Mouse (Mus musculus): ENCODE data around the gene Rab29. TPM values are rescaled to one million over a fixed set of nuclear protein-coding genes. Genes with fewer than 3 reads are reported as not detected.

Gene Rab29
- polyA plus RNA-seq, 1 experiment from 2014 or later: 7.0 TPM

DNA sequence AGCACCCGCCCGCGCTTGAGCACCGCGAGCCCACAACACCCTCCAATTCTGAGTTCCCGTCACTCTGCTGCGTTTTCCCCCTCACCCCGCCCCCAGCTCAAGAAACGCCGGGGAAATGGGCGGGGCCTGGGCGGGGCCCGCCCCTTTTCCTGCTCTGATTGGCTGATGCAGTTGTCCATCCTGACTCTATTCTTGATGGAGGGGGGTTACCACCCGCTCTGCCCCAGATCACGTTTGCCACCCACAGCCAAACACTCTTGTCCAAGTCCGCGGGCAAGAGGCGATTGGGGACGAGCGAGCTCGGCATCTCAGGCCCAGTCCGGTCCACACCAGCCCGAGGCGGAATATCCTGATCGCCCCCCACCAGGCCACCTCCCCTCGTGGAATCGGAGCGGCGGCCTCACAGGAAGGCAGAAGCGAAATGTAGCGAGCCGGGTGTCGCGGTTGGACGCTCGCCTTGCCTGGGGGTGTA is 39.2 kb upstream of the Rab29 start:
- ATAC-seq (ENCODE audit: low FRiP score) (peak; percentile 95), DNase-seq (ENCODE audit: low spot score) (peak; percentile 98)
- Histone ChIP-seq H3K27me3 (ENCODE audit: control insufficient read depth, insufficient read depth, low read length) (no peaks in the 10 kb centered on the region), H3K27ac (peak overlapping the region; percentile 75), H3K36me3 (replicated peaks; ENCODE audit: control insufficient read depth, insufficient read depth) (peaks cover 7% of the 10 kb centered on the region; the same call in 1 of the 2 replicates), H3K4me1 (replicated peaks; ENCODE audit: control insufficient read depth, insufficient read depth, low read length) (peaks cover 23% of the 10 kb centered on the region), H3K4me2 (replicated peaks) (peak overlapping the region; percentile 68), H3K9ac (peak overlapping the region; percentile 76), H3K9me3 (ENCODE audit: control insufficient read depth, low read length) (no peaks in the 10 kb centered on the region), H3K4me3 (replicated peaks; ENCODE audit: low read length) (peak overlapping the region; percentile 64)
- 0% methylated on average over 36 of the region's 36 CpGs for WGBS

- ATAC-seq (ENCODE audit: low FRiP score) (peak; percentile 55; the same call in 1 of the 2 replicates), DNase-seq (ENCODE audit: low spot score) (peak; percentile 38)
- 2% methylated on average over 22 of the region's 22 CpGs for WGBS
- Histone ChIP-seq H3K4me2 (replicated peaks) (peak overlapping the region; percentile 68), H3K36me3 (replicated peaks; ENCODE audit: control insufficient read depth, insufficient read depth) (peaks cover 7% of the 10 kb centered on the region; the same call in 1 of the 2 replicates), H3K27me3 (ENCODE audit: control insufficient read depth, insufficient read depth, low read length) (no peaks in the 10 kb centered on the region), H3K27ac (peak overlapping the region; percentile 70), H3K9ac (peak overlapping the region; percentile 76), H3K4me3 (replicated peaks; ENCODE audit: low read length) (peak overlapping the region; percentile 64), H3K4me1 (replicated peaks; ENCODE audit: control insufficient read depth, insufficient read depth, low read length) (peaks cover 23% of the 10 kb centered on the region), H3K9me3 (ENCODE audit: control insufficient read depth, low read length) (no peaks in the 10 kb centered on the region)
These were observed 38.5 kb upstream of the Rab29 start for GRCm38 (mm10) chr1:131828297-131829126.

DNA sequence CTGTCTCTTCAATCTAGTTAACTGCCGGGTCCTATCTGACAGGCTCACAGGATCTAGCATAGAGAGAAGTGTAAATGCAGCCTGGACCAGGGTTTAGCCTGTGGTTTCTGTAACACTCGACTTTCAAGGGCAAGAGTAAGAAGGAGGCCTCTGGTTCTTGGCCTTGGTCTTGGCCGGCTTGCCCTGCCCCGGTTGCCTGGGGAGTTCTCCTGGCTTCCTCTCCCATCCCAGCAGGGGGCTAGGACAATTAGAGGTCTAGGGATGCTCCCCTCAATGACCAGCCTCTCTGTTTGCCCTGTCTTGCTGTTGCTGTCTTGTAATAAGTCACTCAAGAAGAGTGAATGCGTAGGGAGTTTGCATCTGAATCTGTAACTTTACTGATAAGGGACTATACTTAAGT is 37.7 kb upstream of the Rab29 start:
- 41% methylated on average over 5 of the region's 5 CpGs for WGBS
- ATAC-seq (ENCODE audit: low FRiP score) (no peak), DNase-seq (ENCODE audit: low spot score) (no peak)
- Histone ChIP-seq H3K4me1 (replicated peaks; ENCODE audit: control insufficient read depth, insufficient read depth, low read length) (peaks cover 23% of the 10 kb centered on the region), H3K27me3 (ENCODE audit: control insufficient read depth, insufficient read depth, low read length) (no peaks in the 10 kb centered on the region), H3K4me2 (replicated peaks) (peak overlapping the region; percentile 68), H3K4me3 (replicated peaks; ENCODE audit: low read length) (peak overlapping the region; percentile 64), H3K9ac (peak overlapping the region; percentile 76), H3K27ac (no peak overlapping the region), H3K36me3 (replicated peaks; ENCODE audit: control insufficient read depth, insufficient read depth) (peaks cover 10% of the 10 kb centered on the region; the same call in 1 of the 2 replicates), H3K9me3 (ENCODE audit: control insufficient read depth, low read length) (no peaks in the 10 kb centered on the region)

DNA sequence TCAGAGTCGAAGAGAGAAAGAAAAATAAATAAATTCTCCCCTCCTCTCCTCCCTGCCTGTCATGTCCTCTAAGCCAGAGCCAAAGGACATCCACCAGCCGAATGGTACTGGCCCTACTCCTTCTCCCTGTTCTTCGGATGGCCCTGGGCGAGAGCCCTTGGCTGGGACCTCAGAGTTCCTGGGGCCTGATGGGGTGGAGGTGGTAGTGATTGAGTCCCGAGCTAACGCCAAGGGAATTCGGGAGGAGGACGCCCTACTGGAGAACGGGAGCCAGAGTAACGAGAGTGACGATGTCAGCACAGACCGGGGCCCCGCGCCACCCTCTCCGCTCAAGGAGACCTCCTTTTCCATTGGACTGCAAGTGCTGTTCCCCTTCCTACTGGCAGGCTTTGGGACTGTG is 36.5 kb upstream of the Rab29 start:
- Histone ChIP-seq H3K4me1 (replicated peaks; ENCODE audit: control insufficient read depth, insufficient read depth, low read length) (peaks cover 23% of the 10 kb centered on the region), H3K9me3 (ENCODE audit: control insufficient read depth, low read length) (no peaks in the 10 kb centered on the region), H3K36me3 (replicated peaks; ENCODE audit: control insufficient read depth, insufficient read depth) (peaks cover 10% of the 10 kb centered on the region; the same call in 1 of the 2 replicates), H3K4me3 (replicated peaks; ENCODE audit: low read length) (no peak overlapping the region), H3K27ac (no peak overlapping the region), H3K9ac (no peak overlapping the region), H3K4me2 (replicated peaks) (peak overlapping the region; percentile 7; the same call in 1 of the 2 replicates), H3K27me3 (ENCODE audit: control insufficient read depth, insufficient read depth, low read length) (no peaks in the 10 kb centered on the region)
- WGBS: 87% methylated on average over 15 of the region's 15 CpGs
- ATAC-seq (ENCODE audit: low FRiP score) (no peak), DNase-seq (ENCODE audit: low spot score) (no peak)

GRCm38 (mm10) chr1:131830971-131831641 is 35.9 kb upstream of the Rab29 start:
- Histone ChIP-seq H3K4me2 (replicated peaks) (peak overlapping the region; percentile 7; the same call in 1 of the 2 replicates), H3K27ac (no peak overlapping the region), H3K4me3 (replicated peaks; ENCODE audit: low read length) (no peak overlapping the region), H3K27me3 (ENCODE audit: control insufficient read depth, insufficient read depth, low read length) (no peaks in the 10 kb centered on the region), H3K9me3 (ENCODE audit: control insufficient read depth, low read length) (no peaks in the 10 kb centered on the region), H3K4me1 (replicated peaks; ENCODE audit: control insufficient read depth, insufficient read depth, low read length) (peaks cover 23% of the 10 kb centered on the region), H3K36me3 (replicated peaks; ENCODE audit: control insufficient read depth, insufficient read depth) (peaks cover 13% of the 10 kb centered on the region; the same call in 1 of the 2 replicates), H3K9ac (0 out of 2 replicates have a peak overlapping the region, but pooled peaks have one; percentile 20)
- no peak for DNase-seq (ENCODE audit: low spot score)
- 81% methylated on average over 8 of the region's 8 CpGs for WGBS
- ATAC-seq (ENCODE audit: low FRiP score): no peak

GRCm38 (mm10) chr1:131837035-131837434 is 30.0 kb upstream of the Rab29 start:
- H3K9me3 ChIP-seq (ENCODE audit: control insufficient read depth, low read length): no peaks in the 10 kb centered on the region
- WGBS: 79% methylated on average over 3 of the region's 3 CpGs
- H3K27ac ChIP-seq: no peak overlapping the region
- H3K4me2 ChIP-seq (replicated peaks): no peak overlapping the region
- no peak overlapping the region for H3K4me3 ChIP-seq (replicated peaks; ENCODE audit: low read length)
- ATAC-seq (ENCODE audit: low FRiP score) (no peak), DNase-seq (ENCODE audit: low spot score) (no peak)
- H3K4me1 ChIP-seq (replicated peaks; ENCODE audit: control insufficient read depth, insufficient read depth, low read length): 0 out of 2 replicates have a peak, but pooled peaks cover 1% of the 10 kb centered on the region
- H3K36me3 ChIP-seq (replicated peaks; ENCODE audit: control insufficient read depth, insufficient read depth): peaks cover 20% of the 10 kb centered on the region
- no peak overlapping the region for H3K9ac ChIP-seq
- H3K27me3 ChIP-seq (ENCODE audit: control insufficient read depth, insufficient read depth, low read length): no peaks in the 10 kb centered on the region

GRCm38 (mm10) chr1:131838542-131838941 is 28.5 kb upstream of the Rab29 start:
- H3K36me3 ChIP-seq (replicated peaks; ENCODE audit: control insufficient read depth, insufficient read depth): peaks cover 33% of the 10 kb centered on the region
- H3K4me2 ChIP-seq (replicated peaks): no peak overlapping the region
- no peak overlapping the region for H3K4me3 ChIP-seq (replicated peaks; ENCODE audit: low read length)
- H3K27me3 ChIP-seq (ENCODE audit: control insufficient read depth, insufficient read depth, low read length): no peaks in the 10 kb centered on the region
- WGBS: 87% methylated on average over 5 of the region's 5 CpGs
- H3K9me3 ChIP-seq (ENCODE audit: control insufficient read depth, low read length): no peaks in the 10 kb centered on the region
- ATAC-seq (ENCODE audit: low FRiP score) (no peak), DNase-seq (ENCODE audit: low spot score) (no peak)
- H3K27ac ChIP-seq: no peak overlapping the region
- no peak overlapping the region for H3K9ac ChIP-seq
- no peaks in the 10 kb centered on the region for H3K4me1 ChIP-seq (replicated peaks; ENCODE audit: control insufficient read depth, insufficient read depth, low read length)

DNA sequence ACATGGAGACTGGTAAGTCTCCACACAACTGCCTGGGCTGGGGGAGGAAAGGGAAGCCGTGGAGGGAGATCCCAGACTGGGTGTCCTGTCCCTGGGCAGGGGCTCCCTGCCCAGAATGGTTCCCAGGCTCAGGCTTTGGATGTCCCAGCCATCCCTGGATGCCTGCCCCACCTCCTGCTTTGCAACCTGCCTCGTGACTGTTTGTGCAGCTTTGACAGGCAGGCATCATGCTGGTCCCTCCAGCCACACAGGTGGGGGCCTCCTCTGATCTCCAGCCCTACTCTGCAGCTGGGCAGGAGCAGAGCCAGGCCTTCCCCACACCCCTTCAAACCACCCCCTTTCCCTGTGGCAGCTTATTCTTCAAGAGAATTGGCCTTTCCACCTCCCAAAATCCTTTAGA is 27.7 kb upstream of the Rab29 start:
- Histone ChIP-seq H3K36me3 (replicated peaks; ENCODE audit: control insufficient read depth, insufficient read depth) (peaks cover 36% of the 10 kb centered on the region), H3K4me1 (replicated peaks; ENCODE audit: control insufficient read depth, insufficient read depth, low read length) (no peaks in the 10 kb centered on the region), H3K4me3 (replicated peaks; ENCODE audit: low read length) (no peak overlapping the region), H3K27me3 (ENCODE audit: control insufficient read depth, insufficient read depth, low read length) (no peaks in the 10 kb centered on the region), H3K9me3 (ENCODE audit: control insufficient read depth, low read length) (no peaks in the 10 kb centered on the region), H3K9ac (no peak overlapping the region), H3K27ac (no peak overlapping the region), H3K4me2 (replicated peaks) (no peak overlapping the region)
- no peak for DNase-seq (ENCODE audit: low spot score)
- 30% methylated on average over 2 of the region's 2 CpGs for WGBS
- ATAC-seq (ENCODE audit: low FRiP score): no peak

- H3K4me3 ChIP-seq (replicated peaks; ENCODE audit: low read length): no peak overlapping the region
- ATAC-seq (ENCODE audit: low FRiP score): no peak
- H3K9ac ChIP-seq: no peak overlapping the region
- H3K27ac ChIP-seq: no peak overlapping the region
- DNase-seq (ENCODE audit: low spot score): no peak
- no peak overlapping the region for H3K4me2 ChIP-seq (replicated peaks)
- H3K9me3 ChIP-seq (ENCODE audit: control insufficient read depth, low read length): no peaks in the 10 kb centered on the region
- WGBS: 80% methylated on average over 4 of the region's 4 CpGs
- H3K27me3 ChIP-seq (ENCODE audit: control insufficient read depth, insufficient read depth, low read length): no peaks in the 10 kb centered on the region
- H3K4me1 ChIP-seq (replicated peaks; ENCODE audit: control insufficient read depth, insufficient read depth, low read length): no peaks in the 10 kb centered on the region
- peaks cover 59% of the 10 kb centered on the region for H3K36me3 ChIP-seq (replicated peaks; ENCODE audit: control insufficient read depth, insufficient read depth)
These were observed 24.8 kb upstream of the Rab29 start for GRCm38 (mm10) chr1:131842221-131842620.

Data from hindbrain, embryonic 14.5 days (tissue).